Mouse (Mus musculus) kidney, postnatal 10 days (tissue): ENCODE measurements at regions not wholly inside any gene's neighbourhood (a gene's known extent, or its start where the extent isn't known, plus 50 kb on each side); places are given as distances from the start of the nearest gene placed in this dataset.
"Not testable (repeated sequence)": the region's sequence is repeated elsewhere in the genome, so short reads cannot be mapped to it uniquely, and the experiment has no call there.

Source experiments
- DNase-seq: peaks from one replicate; pipeline ENCODE4 v3.0.0; 2021; ENCODE audit warnings: mixed read lengths

DNA sequence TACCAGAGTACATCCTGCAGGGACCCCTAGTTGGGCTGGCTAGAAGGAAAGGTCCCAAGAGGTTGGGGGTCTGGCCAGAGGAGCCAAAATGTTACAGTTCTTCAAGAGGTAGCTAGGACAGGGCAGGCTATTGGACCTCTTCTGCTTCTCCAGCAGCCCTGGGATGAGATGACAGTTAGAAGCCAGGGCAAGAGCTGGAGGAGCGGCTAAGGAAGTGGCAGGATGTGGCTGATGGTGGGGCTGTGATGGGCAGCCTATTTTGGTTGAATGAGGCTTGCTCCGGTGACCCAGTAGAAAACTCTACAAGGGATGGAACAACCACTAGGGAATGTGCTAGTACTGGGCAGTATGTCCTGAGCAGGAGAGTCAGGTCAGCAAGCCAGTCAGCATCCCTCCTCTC is 82.8 kb downstream of the Ddx11 start:
- no peak for DNase-seq

DNA sequence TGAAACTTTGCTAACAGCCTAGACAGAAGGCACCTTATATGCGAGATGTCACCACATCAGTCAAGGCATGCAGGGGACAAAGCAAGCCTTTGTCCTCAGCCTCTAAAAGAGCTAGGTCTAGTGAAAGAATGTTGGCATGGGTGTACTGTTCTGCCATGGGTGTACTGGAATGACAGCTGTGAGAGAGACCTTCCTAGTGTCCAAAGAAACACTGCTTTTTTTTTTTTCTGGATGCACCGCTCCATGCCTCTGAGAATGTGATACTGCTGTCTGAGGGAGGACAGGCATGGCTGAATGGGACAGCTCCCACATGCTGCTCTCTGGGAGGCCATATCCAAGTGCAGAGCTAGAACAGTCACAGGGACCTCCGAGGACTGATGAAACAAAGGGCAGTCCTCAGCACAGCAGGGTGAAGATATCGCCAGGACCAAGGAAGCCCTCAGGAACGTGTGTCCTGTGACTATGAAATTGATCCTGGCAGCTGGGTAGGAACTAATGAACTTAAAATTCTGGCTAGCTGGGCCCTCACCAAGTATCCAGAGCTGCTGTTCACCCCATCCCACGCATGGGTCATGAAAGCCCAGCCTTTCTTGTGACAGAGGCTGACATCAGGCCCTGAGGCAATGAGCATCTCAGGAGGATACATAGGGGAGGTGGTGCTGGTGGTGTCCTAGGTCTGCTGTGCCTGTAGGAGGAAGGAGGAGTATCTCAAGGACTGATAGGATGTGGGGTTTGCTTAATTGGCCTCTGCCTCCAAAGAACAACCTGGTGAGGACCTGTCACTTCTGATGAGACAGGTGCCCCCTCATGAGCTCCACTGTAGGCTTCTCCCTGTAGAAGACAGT is 84.6 kb downstream of the Ddx11 start:
- not testable (repeated sequence) for DNase-seq

DNA sequence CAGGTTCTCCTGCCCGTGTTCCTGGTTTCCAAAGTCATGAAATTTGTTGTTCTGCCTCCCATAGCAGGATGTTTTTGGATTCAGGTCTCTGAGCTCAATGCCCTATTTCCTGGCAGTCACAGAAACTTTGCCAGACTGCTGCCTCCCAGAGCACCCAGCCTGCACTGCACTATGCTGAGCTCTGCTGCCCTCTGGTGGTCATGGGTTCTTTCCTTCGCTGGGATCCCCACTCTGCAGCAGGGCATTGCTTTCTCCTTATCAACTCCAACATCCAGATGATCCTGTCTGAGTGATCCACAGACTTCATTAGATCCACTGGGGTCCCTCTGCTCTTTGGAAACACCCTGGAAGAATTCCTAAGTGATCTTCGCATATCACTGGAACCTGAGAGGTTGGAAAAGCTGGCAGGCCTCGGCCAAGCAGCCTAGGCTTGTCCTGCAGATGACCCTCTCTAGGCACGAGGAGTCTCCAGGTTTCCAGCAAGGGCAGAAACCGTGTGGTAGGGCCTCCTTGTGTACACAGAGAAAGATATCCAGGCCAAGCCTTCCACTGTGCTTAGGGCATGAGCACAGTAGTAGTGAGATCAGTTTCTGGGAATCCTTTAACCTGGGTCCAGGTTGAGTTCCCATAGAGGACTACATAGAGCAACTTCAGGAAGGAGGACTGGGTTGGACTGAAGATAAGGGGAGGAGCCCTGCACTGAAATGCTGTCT is 85.6 kb downstream of the Ddx11 start:
- not testable (repeated sequence) for DNase-seq

DNA sequence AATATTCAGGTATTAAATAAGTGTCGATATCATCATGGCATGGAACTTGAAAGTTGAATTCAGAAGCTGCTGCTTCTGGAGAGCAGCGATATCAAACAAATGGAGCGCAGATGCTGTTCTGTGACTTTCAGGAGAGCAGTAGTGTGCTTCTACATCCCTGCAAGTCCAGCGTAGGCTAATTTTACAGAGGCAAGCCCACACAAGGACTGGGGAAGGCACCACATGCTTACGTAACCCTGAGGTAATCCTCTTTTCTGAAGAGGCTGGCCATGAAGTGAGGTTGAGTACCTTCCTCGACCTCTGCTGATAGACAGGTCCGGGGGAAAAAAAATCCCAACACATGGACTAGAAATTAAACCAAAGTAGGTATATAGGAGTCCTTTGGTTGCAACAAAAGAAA is 88.2 kb downstream of the Ddx11 start:
- DNase-seq = no peak

DNA sequence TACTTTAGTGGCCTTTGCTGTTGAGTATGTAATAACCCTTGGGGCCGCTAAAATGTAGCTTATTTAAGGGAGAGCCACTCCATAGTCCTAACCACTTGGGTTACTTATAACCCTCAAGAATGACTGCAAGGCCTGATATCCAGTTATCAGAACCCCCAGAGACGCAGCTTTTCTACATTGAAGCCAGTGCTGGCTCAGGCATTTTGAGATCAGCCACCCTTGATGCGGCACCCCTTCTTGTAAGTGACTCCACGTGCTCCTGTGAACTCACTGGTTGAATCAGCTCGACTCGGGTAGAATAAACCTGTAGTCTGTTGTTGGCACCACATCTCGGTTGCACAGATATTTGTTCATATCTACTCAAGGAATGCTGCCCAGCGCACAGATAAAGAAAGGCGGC is 89.3 kb downstream of the Ddx11 start:
- DNase-seq = no peak

DNA sequence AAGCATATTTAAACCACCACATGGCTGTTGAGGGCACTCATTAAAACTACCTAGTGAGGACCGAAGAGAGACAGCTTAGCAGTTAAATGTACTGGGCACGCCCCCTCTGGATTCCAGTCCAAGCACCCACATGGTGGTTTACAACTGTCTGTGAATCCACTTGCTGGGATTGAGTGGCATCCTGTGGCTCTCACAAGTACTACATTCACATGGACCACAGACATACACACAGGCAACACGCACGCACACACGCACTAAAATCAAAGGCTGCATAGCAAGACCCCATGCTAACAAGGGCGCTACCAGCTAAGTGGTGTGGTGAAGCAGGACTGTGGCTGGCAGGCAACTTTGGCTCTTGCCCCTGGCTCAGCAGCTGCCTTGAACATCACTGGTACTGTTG is 95.0 kb downstream of the Ddx11 start:
- no peak for DNase-seq

DNA sequence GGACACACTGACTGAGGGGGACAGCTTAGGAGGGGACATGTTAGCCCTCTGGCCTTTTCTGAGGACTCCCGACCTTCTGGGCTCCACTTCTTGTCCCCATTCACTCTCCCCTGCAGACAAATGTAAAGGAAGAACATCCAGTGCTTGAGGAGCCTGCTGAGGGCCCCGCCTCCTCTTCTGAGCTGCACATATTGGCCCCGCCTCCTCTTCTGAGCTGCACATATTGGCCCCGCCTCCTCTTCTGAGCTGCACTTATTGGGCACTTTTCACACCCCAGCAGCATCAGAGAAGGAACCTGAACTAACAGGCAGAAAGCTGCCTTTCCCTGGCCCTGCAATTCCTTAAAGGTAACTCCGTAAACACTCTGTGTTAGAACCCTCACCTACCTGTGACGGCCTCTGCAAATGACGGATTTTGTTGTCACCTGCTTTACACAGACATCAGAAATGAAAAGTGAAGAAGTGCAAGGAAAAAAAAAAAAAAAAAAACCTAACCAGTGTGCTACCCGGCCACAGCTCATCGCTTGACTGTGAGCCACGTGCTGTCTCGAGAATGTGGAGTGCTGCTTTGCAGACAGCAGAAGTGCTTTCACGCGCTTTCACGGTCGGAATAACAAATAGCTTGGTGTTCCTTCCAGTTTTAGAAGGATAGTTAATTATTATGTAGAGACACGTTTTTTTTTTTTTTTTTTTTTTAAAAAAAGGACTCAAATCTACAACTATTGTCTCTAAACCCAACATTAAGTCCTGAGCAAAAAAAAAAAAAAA is 96.5 kb downstream of the Ddx11 start:
- no peak for DNase-seq

DNA sequence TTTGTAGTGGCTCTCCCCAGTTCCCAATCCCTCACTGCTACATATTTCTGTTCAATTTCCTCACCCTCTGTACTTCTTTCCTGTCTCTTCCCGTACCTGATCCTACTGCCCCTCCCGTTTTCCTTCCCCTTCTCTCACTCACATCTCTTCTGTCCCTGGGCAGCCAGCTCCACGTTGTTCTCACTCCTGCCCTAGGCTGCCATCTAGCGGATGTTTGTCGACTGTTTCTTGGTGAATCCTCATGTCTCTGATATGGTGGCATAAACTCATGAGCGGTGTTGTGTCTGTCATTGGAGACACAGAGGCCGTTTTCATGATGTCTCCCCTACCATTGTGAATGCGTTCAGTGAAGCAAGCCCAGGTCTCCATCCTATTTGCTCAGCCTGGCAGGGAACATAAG is 97.9 kb downstream of the Ddx11 start:
- peak; percentile 84 for DNase-seq

DNA sequence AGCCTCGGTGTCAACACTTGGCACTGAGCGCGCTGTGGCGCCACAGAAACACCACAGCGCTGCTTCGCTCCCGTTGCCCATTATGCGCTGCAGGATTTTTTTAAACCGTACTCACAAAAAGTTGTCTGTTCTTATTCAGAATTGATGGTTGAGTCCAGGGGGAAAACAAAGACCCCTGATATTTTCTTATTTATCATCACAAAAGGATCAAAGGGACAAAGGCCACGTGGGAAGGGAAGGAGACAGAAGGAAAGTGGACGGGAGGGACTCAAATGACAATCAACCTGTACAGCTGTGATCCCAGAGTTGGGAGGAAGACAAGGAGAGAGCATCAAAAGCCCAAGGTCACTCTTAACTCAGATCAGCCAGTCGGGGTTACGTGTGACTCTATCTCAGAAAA is 100.4 kb downstream of the Ddx11 start:
- no peak for DNase-seq

DNA sequence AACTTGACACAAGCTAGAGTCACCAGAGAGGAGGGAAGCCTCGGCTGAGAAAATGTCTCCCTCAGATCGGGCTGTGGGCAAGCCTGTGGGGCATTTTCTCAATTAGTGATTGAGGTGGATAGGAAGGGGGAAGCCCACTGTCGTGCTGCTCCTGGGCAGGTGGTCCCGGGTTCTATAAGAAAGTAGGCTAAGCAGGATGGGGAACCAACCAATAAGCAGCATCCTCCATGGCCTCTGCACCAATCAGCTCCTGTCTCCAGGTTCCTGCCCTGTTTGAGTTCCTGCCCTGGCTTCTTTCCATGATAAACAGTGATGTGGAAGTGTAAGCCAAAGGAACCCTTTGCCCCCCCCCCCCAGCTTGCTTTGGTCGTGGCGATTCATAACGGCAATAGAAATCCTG is 100.9 kb downstream of the Ddx11 start:
- no peak for DNase-seq

DNA sequence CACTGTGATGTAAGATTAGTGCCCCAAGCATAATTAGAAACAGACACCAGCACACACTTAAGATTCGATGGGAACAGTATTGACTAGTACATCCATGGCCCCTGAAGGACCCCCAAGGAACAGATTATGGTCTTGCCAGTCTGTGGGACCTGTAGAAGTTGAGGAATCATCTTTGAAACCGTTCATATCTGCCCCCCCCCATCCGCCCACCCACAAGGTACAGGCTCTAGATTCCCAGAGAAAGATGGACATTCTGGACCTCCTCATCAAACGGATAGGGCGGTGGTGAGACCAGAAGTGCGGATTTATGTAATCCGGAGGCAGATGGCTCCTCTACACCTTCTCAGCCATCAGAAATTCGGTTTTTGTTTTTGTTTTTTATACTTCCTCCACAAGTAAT is 109.1 kb downstream of the Ddx11 start:
- no peak for DNase-seq

DNA sequence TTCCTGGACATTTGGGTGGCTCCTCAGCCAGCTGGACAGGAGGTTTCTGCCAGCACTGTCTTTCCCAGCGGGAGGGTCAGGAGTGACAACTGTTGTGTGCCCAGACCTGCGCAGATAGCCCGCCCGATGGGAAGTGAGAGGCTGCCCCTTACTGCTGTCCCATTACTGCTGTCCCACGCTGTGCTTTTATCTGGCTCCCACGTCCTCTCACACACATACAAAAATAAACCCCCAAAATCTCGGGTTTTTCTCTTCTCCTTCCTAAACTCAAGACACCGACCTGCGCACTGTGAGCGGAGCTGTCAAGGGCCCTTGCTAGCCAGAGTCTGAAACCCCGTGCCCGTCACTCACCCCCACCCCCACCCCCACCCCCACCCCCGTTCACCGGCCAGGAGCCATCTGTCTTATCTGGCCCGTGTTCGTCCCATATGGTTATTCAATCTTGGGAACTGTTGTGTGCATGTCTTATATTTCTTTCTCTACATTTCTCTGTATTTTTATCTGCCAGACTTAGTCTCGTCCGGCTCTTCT is 109.6 kb downstream of the Ddx11 start:
- no peak for DNase-seq

DNA sequence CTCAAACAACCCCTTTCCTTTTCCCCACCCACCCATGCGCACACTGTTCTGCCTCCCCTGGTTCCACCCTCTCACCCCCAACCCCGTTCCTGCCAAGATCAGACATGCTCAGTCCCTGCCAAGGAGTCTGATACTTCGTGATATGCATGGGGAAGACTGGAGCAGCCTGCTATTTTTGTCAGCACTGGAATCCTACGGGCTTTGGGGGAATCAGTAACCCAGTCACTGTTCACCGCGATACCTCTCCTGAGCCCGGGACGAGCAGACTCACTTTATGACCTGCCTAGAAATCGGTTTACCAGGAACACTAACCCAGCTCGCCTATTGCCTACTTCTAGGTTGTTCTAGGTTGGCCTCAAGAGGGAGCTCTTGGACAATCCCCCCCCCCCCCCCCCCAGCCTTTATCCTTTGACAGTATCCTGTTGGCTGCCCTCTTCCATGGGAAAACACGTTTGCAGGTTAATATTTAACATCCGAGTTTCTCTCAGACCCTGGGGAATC is 110.2 kb downstream of the Ddx11 start:
- no peak for DNase-seq

DNA sequence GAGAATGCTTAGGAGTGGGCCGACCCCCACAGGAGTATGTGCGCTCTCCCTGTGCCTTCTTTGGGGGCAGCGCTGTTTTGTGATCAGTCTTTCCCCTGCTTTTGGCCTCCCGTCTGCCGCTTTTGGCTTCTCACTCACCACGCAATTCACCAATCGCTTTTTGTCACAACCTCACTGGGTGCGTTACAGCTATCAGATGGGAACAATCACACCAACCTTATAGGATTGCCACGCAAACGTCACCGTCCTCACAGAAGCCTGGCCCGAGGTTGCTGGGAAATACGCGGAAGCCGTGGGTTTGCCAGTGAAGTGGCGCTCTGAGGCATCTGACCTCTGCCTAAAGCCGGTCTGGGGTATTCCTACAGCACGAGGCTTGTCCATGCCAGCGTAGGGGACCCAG is 111.1 kb downstream of the Ddx11 start:
- no peak for DNase-seq

DNA sequence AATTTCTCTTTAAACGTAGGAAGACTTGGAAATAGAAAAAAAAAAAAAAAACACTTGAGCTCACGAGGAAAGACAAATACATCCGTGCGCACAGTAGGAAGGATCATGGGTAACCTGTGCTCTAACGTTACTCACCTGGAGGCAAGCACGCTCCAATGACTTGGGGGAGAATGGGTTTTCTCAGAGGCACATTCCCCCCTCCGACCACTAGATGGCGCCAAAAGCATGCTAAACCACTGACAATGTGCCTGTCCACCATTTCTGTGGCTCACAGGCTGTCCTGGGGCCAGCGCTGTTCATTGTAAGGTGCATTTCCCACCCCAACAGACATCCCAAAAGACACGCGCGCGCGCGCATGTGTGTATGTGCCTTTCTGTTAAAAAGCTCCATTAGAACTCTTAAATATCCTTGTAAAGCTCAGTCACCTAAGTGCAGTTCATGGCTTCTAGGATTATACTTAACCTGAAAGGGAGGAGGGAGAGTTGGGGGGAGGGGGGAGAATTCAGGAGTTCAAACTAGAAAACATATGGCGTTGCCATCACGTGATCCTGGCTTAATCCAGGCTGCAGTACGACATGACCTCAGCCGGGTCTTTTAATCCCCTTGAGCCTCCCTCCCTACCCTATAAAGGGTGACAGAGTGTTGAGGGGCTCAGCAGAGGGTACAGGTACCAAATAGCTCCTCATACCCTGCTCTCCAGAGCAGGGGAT is 111.9 kb downstream of the Ddx11 start:
- peak; percentile 88 for DNase-seq

DNA sequence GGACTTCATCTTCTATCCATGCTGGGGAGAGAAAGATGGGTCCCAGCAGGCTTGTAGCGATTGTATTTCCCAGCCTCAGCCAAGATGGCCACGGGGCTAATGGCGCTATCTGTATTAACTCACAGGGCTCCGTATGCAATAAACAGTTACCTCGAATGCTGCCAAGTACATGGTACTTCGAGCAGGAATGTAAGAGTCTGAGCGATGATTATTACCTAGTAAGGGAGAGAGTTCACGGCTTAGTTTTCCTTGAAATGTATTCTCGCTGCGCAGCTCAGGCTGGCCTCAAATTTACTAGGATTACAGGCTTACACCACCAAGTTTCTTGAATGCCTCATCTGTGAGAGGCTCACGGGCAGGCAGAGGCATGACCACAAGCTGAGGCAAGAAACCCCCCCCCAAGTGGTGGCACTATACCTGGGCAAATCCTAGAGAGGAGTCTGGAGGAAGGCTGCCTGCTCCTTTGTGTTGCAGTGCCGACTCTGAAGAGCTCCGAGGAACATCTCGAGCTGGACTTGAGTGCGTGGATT is 112.6 kb downstream of the Ddx11 start:
- no peak for DNase-seq

DNA sequence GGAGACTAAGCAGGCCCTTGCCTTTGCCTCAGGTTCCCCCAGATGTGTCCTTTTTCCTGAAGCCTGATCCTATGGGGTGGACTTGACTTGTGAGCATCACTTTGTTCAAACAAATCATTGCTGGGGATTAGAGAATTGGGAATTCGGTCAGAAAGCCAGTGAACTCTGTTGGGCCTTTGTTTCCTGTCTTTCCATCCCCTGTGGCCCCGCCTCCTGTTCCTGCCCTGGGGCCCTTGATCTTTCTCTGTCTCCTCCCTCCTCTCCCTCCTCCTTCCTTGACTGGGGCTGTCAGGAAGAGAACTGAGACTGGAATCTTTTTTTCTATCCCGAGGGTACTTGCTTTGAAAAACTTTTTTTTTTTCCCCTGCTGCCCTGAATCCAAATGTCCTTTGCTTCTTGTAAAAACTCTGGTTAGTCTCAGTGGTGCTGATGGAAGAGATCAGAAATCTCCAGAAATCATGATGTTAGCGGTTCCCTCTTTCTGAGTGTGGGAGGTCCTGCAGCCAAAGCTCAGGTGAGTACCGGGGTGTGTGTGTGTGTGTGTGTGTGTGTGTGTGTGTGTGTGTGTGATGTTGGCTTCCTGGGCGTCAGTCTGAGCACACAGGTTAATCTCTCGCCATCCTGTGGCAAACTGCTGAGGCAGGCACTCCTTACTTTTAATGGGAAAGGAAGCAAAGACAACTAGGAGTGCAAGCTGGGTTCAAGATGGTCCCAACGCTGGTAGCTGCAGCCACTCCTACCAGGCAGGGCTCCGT is 118.7 kb downstream of the Ddx11 start:
- peak; percentile 61 for DNase-seq

DNA sequence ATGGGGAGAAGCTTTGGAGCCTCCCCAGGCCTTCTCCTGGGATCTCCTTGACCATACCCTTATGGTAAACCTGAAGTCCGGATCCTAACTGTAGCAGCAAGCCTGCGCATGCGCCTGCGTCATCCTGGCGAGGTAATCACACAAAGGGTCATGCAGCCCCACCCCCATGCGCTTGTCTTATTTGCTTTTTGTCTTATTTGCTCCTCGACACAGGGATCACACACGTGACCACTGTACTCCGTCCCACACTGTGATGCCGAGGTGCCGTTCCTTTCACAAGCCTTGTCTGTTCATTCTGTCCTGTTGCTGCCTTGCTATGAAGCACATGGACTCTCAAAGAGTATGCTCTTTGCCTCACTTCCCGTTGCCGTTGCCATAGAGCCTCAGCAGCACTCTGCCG is 120.9 kb downstream of the Ddx11 start:
- DNase-seq = no peak

DNA sequence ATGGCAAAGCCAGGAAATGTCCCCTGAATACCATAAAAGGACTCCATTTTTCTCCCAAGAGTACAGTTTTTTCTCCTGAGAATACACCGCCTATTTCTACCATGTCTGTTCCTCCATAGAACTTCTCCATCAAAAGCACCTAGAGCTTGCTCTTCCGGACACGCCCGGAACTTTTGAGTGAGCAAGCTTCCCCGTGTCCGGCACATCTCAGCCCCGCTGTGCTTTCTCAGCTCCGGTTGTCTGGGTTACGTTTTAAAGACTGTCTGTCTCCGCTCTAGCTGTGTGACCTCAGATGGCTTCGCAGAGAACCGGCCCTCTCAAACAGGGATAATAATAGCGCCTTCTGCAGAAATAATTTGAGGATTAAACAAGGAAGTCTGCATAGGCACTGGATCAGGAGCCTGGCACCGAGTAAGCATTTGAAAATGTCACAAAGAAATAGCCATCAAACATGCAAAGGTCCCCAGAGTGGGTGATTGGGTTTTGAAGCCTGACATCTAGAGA is 122.8 kb downstream of the Ddx11 start:
- DNase-seq = no peak

DNA sequence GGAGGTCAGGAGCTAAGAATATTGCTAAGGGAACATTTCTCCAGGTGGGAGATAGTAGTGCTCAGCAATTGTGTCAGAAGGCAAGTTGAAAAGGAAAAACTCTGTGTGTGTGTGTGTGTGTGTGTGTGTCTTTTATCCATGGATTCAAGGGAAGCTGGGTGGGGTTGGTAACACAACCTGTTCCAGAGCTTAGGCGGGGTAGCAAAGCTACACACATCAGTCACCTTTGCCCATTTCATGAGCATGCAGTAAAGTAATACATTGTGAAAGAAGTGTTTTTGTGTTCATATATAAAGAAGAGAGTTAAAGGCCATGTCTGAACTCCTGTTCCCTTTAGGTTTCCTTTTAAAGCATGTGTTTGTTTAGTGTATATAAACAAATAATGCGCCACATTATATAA is 128.2 kb downstream of the Ddx11 start:
- no peak for DNase-seq

DNA sequence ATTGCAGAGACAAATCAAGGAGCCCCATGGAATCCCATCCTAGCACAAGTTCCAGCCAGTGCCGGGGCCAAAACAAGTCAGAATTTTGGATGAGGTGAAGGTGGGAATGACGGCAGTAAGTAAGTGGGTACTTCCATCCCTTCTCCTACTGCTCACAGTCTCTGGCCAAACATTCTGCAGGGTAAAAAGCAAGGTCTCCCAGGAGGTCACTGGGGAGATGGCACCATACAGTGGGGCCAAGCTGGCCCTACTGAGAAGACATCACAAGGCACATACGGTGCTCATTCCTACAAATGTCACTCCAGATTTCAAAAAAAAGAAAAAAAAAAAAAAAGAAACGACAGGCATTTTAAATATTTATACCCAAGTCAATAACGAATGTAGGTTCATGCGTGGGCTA is 129.6 kb downstream of the Ddx11 start:
- no peak for DNase-seq
